Mouse (Mus musculus) neural tube, embryonic 14.5 days (tissue): ENCODE results near the gene Tmed5. TPM values are rescaled to one million over a fixed set of nuclear protein-coding genes. Genes with fewer than 3 reads are reported as not detected.

ENCODE experiments used
- ATAC-seq: fragments of 200-750 bp; cut with Nextera tagmentation; 2 replicates; pipeline ENCODE4 v1.8.0; 2017; ENCODE audit warnings: low read depth, mild to moderate bottlenecking, moderate TSS enrichment, moderate library complexity
- H3K27ac ChIP-seq: fragments of 300-500 bp; sonication (generic); 2 replicates; pipeline ENCODE4 v1.5.1; 2014; ENCODE audit warnings: low read depth, mild to moderate bottlenecking, control low read depth, low read length, moderate library complexity, mixed read lengths
- H3K27me3 ChIP-seq: fragments of 300-500 bp; sonication (generic); 2 replicates; pipeline ENCODE4 v1.6.1; 2014; ENCODE audit warnings: low read length; ENCODE audit not compliant: control insufficient read depth, insufficient read depth
- H3K36me3 ChIP-seq: fragments of 300-500 bp; sonication (generic); 2 replicates; pipeline ENCODE4 v1.6.1; 2014; ENCODE audit warnings: low read length, mixed read lengths; ENCODE audit not compliant: control insufficient read depth, insufficient read depth
- H3K4me1 ChIP-seq: fragments of 300-500 bp; sonication (generic); 2 replicates; pipeline ENCODE4 v1.6.1; 2014; ENCODE audit warnings: low read length; ENCODE audit not compliant: control insufficient read depth, insufficient read depth
- H3K4me2 ChIP-seq: fragments of 300-500 bp; sonication (generic); 2 replicates; pipeline ENCODE4 v1.6.1; 2014; ENCODE audit warnings: mild to moderate bottlenecking, low read depth, low read length, control low read depth
- H3K4me3 ChIP-seq: fragments of 300-500 bp; sonication (generic); 2 replicates; pipeline ENCODE4 v1.5.1; 2014; ENCODE audit warnings: low read depth, low read length, control low read depth, mixed read lengths
- H3K9ac ChIP-seq: fragments of 300-500 bp; sonication (generic); replicated peaks from 2 replicates; pipeline ENCODE4 v1.6.1; 2014; ENCODE audit warnings: low read depth, mild to moderate bottlenecking, control low read depth, low read length, mixed read lengths
- H3K9me3 ChIP-seq: fragments of 300-500 bp; sonication (generic); 2 replicates; pipeline ENCODE4 v1.6.1; 2016; ENCODE audit warnings: low read length; ENCODE audit not compliant: control insufficient read depth
- WGBS: fragments of 180-500 bp; shearing (Covaris S2); extraction: QIAGEN DNeasy Blood & Tissue Kit; methylation state at CpG from one replicate; pipeline ENCODE4 v1.1.7; 2014; 5-methylcytosine and 5-hydroxymethylcytosine counted together
- polyA plus RNA-seq: library from polyadenylated mRNA; unstranded; fragments of >200 nt; fragmentation: Nextera tagmentation; extraction: Ambion mirVana; gene quantifications from 2 replicates; pipeline ENCODE4 v1.2.1, GENCODE M21; 2014

Tmed5 gene
- polyA plus RNA-seq, 1 experiment from 2014 or later = 25.5 TPM

DNA sequence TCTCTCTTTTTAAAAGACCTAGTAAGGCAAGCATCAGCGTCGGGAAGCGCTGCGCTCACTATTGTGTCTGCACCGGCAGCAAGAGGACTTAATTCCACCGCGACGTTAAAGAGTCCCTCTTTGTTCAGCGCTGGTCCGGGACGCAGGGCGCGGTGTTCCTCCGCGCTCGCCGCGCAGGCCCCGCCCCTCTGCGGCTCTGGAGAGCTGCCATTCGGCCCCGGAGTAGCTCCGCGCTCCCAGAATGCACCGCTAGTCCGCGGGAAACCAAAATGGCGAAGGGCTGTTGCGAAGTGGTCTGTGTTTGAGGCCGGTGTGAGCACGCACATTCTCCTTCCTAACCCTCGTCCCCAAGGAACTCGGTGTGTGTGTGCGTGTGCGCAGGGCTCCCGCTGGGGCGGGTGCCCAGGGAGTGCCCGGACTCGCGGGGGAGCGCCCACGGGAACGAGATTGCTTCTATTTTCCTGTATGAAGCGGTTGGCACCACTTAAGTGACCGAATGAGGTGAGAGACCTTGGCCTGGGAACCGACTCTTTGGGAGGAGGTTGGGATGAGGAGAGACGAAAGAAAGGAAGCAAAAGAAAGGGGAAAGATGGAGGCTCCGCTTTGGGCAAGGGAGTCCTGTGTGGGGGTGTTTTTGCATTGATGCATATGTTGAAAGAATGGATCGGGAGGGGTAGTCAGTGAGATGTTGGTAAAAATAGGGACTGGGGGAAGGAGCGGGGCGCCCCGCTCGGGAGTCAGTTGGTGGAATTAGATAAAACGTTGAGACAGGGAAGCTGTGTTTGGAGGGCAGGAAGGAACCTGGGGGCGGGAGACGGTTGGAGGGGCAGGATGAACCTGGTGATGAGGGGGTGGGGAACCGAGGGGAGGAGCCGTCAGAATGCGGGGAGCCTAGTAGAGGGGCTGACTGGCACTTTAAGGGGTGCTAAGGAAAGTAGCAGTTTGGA lies 66.7 kb downstream of the Tmed5 start, which contains the start of gene Mtf2:
Gene Mtf2, plus strand, starts transcription at position 210 of the 947 bp plus-strand sequence.
- WGBS = under 1% methylated on average over 59 of the region's 59 CpGs
- no peaks in the 10 kb centered on the region for H3K9me3 ChIP-seq
- peak within 1 kb of the TSS; percentile 90 for H3K27ac ChIP-seq
- H3K4me2 ChIP-seq = peak within 1 kb of the TSS; percentile 64
- H3K9ac ChIP-seq = peak within 1 kb of the TSS; percentile 96
- no peaks in the 10 kb centered on the region for H3K27me3 ChIP-seq
- peak within 1 kb of the TSS; percentile 98 for H3K4me3 ChIP-seq
- peak; percentile 95 for ATAC-seq
- peaks cover 5% of the 10 kb centered on the region for H3K36me3 ChIP-seq
- H3K4me1 ChIP-seq = peaks cover 8% of the 10 kb centered on the region; the same call in 1 of the 2 replicates

DNA sequence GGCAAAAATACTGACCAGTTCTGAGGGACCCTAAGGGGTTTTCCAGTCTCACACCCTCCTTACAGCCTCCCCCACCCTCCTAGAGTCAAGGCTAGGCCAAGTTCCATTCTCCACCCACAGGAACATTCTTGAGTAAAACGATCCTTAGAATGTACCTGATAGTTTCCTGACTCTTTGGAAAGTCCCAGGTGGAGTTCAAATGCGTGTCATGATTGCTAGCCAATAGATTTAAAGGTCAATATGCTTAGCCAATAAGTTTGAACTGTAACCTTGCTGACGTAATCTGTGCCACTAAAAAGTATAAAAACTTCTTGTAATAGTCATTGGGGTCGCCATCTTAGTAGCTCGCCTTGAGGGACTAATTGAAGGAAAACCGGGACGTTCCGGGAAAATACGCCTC lies 72.0 kb downstream of the Tmed5 start:
- Histone ChIP-seq H3K27me3 (no peaks in the 10 kb centered on the region), H3K27ac (no peak overlapping the region), H3K4me2 (no peak overlapping the region), H3K4me3 (no peak overlapping the region), H3K9me3 (no peaks in the 10 kb centered on the region), H3K4me1 (no peaks in the 10 kb centered on the region), H3K9ac (no peak overlapping the region), H3K36me3 (no peaks in the 10 kb centered on the region)
- 96% methylated on average over 9 of the region's 9 CpGs for WGBS
- no peak for ATAC-seq

Other genes with a start within 250 kb of the Tmed5 start
- 62.4 and 68.8 TPM in 2 replicates for gene Rpl5, start 232.1 kb downstream of the Tmed5 start, polyA plus RNA-seq
- gene Fam69a, start 145.5 kb downstream of the Tmed5 start, polyA plus RNA-seq = 62.2 and 70.2 TPM in 2 replicates
- 86.5 and 87.2 TPM in 2 replicates for gene Mtf2, start 66.9 kb downstream of the Tmed5 start, polyA plus RNA-seq
- 2.0 and 2.2 TPM in 2 replicates for gene Ccdc18, start 255 bp upstream of the Tmed5 start, polyA plus RNA-seq
- 47.6 and 50.5 TPM in 2 replicates for gene Dr1, start 136.3 kb upstream of the Tmed5 start, polyA plus RNA-seq
- gene Pigg, start 180.0 kb upstream of the Tmed5 start, polyA plus RNA-seq = 2.9 and 3.3 TPM in 2 replicates
- gene Gm42517, start 235.3 kb upstream of the Tmed5 start, polyA plus RNA-seq = 4.7 and 5.7 TPM in 2 replicates